Mouse (Mus musculus): ENCODE measurements around the gene Msh4. TPM values are rescaled to one million over a fixed set of nuclear protein-coding genes. Genes with fewer than 3 reads are reported as not detected.

The Msh4 gene
- total and polyA plus RNA-seq, 3 experiments = 0.15 to 0.50 TPM; not detected in 1

DNA sequence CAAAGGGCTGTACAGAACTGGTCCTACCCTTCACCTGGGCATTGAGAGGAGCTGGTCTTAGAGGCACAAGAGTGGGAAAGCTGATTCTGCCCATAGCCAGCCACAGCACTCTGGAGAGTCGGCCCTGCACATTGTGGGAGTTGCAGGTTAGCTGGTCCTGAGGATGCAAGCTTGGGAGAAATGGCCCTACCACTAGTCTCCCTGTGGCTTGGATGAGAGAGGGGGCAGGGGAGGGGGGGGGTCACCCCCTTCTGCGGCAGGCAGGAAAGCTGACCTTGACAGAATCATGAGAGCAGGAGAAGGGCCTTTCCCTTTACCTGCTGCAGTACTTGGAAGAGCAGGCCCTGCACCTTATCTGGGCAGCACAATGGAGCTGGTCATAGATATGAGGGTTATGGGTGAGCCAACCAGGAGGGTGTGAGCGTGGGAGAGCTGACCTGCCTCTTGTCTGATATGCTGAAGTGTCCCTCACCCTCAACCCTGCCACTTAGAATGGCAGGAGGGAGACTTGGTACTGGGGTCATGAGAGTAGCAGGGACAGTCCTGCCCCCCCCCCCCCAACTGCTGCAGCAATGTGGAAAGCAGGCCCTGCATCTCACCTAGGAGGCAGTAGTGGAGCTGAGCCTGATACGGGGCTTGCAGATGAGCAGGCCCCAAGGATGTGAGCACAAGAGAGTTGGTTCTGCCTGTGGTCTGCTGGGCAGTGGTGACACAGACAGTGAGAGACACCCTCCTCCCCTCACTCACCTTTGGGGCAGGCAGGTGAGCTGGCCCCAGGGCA, 73.9 kb downstream of the Msh4 start:
- Histone ChIP-seq H3K27me3 (ENCODE audit: control insufficient read depth in 1 of 2, insufficient read depth in 2 of 2, low read length in 2 of 2) (no peaks in the 10 kb centered on the region), H3K9ac (ENCODE audit: control insufficient read depth, low read depth, low read length, poor library complexity, severe bottlenecking) (peak overlapping the region; percentile 30; the same call in 1 of the 2 replicates)

DNA sequence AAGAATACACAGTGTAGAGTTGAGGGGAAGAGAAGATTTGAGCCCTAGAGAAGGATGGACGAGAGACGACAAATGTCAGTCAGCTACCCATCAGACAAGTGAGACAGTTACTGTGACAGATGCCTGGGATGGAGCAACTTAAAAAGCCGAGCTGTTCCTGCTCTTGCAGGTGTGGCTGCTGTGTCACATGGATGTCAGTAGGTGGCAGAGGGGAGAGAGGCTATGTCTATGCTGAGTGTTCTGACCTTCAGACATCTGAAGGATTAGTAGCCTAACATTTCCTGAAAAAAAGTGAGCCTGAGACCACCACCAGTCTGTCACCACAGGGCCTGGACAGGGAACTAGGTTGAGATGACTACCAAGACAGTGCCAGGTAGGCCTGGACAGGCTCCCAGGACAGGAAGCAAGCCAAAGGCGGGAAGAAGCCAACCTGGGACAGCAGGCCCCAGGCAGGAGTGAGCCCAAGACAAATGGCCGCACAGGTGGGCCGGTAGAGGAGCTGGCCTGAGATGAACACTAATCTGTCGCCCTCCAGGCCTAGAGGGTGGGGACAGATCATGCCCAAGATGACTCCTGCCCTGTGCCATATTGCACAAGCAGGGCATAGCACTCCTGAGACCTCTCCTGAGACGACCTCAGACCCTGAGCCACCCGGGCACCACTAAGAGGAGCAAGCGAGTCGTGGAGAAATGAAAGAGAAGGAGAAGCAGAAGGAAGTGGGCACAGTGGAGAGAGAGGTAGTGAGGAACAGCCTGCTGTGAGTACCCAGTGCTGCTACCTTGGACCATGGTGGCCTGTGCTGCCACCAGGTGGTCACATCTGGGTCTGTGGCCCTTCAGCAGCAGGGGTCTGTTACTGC, 74.7 kb downstream of the Msh4 start:
- peak overlapping the region; percentile 62 for H3K9ac ChIP-seq (ENCODE audit: control insufficient read depth, low read depth, low read length, poor library complexity, severe bottlenecking)
- peaks cover 0 to 17% of the 10 kb centered on the region in 2 experiments; a peak in 2 of 4 replicates for H3K36me3 ChIP-seq (ENCODE audit: control insufficient read depth in 1 of 2, insufficient read depth in 2 of 2, low read length in 2 of 2)
- no peaks in the 10 kb centered on the region for H3K27me3 ChIP-seq (ENCODE audit: control insufficient read depth in 1 of 2, insufficient read depth in 2 of 2, low read length in 2 of 2)
- H3K79me2 ChIP-seq (ENCODE audit: control insufficient read depth, insufficient read depth, low read length, poor library complexity) = no peaks in the 10 kb centered on the region
- H3K4me1 ChIP-seq (ENCODE audit: control insufficient read depth in 1 of 2, insufficient read depth in 2 of 2, low read length in 2 of 2) = peaks cover 3 to 30% of the 10 kb centered on the region in 2 experiments; a peak in 3 of 4 replicates
- H3K9me3 ChIP-seq (replicated peaks; ENCODE audit: insufficient read depth, low read length) = no peaks in the 10 kb centered on the region
- H3K4me3 ChIP-seq (ENCODE audit: control insufficient read depth in 1 of 2, insufficient read depth in 1 of 2, low read depth in 2 of 2, low read length in 2 of 2) = peak overlapping the region; percentile 37 to 38; a peak in 2 of 4 replicates
- peak; percentile 83 for DNase-seq (ENCODE audit: low read depth, low spot score)
- H3K27ac ChIP-seq (ENCODE audit: control insufficient read depth, low read depth, low read length) = peak overlapping the region; percentile 48
- peak; percentile 88 for TF ChIP-seq RAD21 (IDR thresholded peaks at IDR 0.05; ENCODE audit: low read depth, low read length)
- TF ChIP-seq KAT2A (conservative IDR thresholded peaks at IDR 0.05; ENCODE audit: low read depth, low read length) = no peak
- no peak for TF ChIP-seq ELF1 (IDR thresholded peaks at IDR 0.05; ENCODE audit: low read depth, low read length)
- TF ChIP-seq MEF2A (IDR thresholded peaks at IDR 0.05; ENCODE audit: extremely low read depth, insufficient replicate concordance, low read depth, low read length, poor library complexity, severe bottlenecking) = no peak
- TF ChIP-seq POLR2AphosphoS5 (IDR thresholded peaks at IDR 0.05; ENCODE audit: borderline replicate concordance, low read depth, low read length) = no peak
- 0 out of 2 replicates have a peak, but pooled peaks have one; percentile 12 for TF ChIP-seq MAX (IDR thresholded peaks at IDR 0.05; ENCODE audit: low read length)
- 0 out of 2 replicates have a peak, but pooled peaks have one; percentile 19 for TF ChIP-seq ZNF384 (IDR thresholded peaks at IDR 0.05; ENCODE audit: low read depth, low read length)
- no peak for TF ChIP-seq ZKSCAN1 (IDR thresholded peaks at IDR 0.05; ENCODE audit: low read depth, low read length)
- TF ChIP-seq HCFC1 (IDR thresholded peaks at IDR 0.05; ENCODE audit: low read depth, low read length) = 0 out of 2 replicates have a peak, but pooled peaks have one; percentile 8
- 0 out of 4 replicates have a peak, but pooled peaks of 1 of the 2 experiments have one; percentile 7 for TF ChIP-seq POLR2A (IDR thresholded peaks at IDR 0.05; ENCODE audit: control insufficient read depth in 1 of 2, insufficient read depth in 1 of 2, low read depth in 1 of 2, low read length in 2 of 2, poor library complexity in 1 of 2)
- TF ChIP-seq SIN3A (IDR thresholded peaks at IDR 0.05; ENCODE audit: low read length) = peak; percentile 18; the same call in 1 of the 2 replicates
- TF ChIP-seq SMC3 (IDR thresholded peaks at IDR 0.05; ENCODE audit: low read depth, low read length) = peak; percentile 88
- TF ChIP-seq NELFE (IDR thresholded peaks at IDR 0.05; ENCODE audit: low read depth, low read length) = no peak; the same call in 1 of the 2 replicates
- TF ChIP-seq EP300 (IDR thresholded peaks at IDR 0.05; ENCODE audit: low read depth in 1 of 2, low read length in 2 of 2) = 0 out of 4 replicates have a peak, but pooled peaks of 1 of the 2 experiments have one; percentile 13
- TF ChIP-seq MXI1 (IDR thresholded peaks at IDR 0.05; ENCODE audit: low read depth, low read length) = peak; percentile 25; the same call in 1 of the 2 replicates
- TF ChIP-seq MAZ (IDR thresholded peaks at IDR 0.05; ENCODE audit: low read depth, low read length) = 0 out of 2 replicates have a peak, but pooled peaks have one; percentile 18
- TF ChIP-seq MYB (IDR thresholded peaks at IDR 0.05; ENCODE audit: low read depth, low read length) = no peak
- 0 out of 2 replicates have a peak, but pooled peaks have one; percentile 3 for TF ChIP-seq GATA1 (IDR thresholded peaks at IDR 0.05; ENCODE audit: low read depth, low read length)
- TF ChIP-seq CTCF (IDR thresholded peaks at IDR 0.05 in 2 of 3, conservative IDR thresholded peaks at IDR 0.05 in 1 of 3; ENCODE audit: control insufficient read depth in 1 of 3, insufficient read depth in 1 of 3, low read depth in 2 of 3, low read length in 3 of 3, poor library complexity in 1 of 3, severe bottlenecking in 1 of 3) = peak; percentile 86 to 89 (median 88)
- TF ChIP-seq JUND (IDR thresholded peaks at IDR 0.05; ENCODE audit: low read depth, low read length) = no peak
- TF ChIP-seq ZC3H11A (IDR thresholded peaks at IDR 0.05; ENCODE audit: low read depth, low read length) = peak; percentile 90
- no peak for TF ChIP-seq POLR2AphosphoS2 (IDR thresholded peaks at IDR 0.05; ENCODE audit: low read length)
- TF ChIP-seq GABPA (IDR thresholded peaks at IDR 0.05; ENCODE audit: low read depth, low read length) = no peak
- 0 out of 2 replicates have a peak, but pooled peaks have one; percentile 20 for TF ChIP-seq USF1 (IDR thresholded peaks at IDR 0.05; ENCODE audit: low read depth, low read length)

More for the DNA sequence above, 73.9 kb downstream of the Msh4 start:
- Histone ChIP-seq H3K4me3 (ENCODE audit: control insufficient read depth in 1 of 2, insufficient read depth in 1 of 2, low read depth in 2 of 2, low read length in 2 of 2) (no peak overlapping the region), H3K27ac (ENCODE audit: control insufficient read depth, low read depth, low read length) (no peak overlapping the region), H3K4me1 (ENCODE audit: control insufficient read depth in 1 of 2, insufficient read depth in 2 of 2, low read length in 2 of 2) (peaks cover 3 to 33% of the 10 kb centered on the region in 2 experiments; a peak in 3 of 4 replicates), H3K9me3 (replicated peaks; ENCODE audit: insufficient read depth, low read length) (no peaks in the 10 kb centered on the region), H3K36me3 (ENCODE audit: control insufficient read depth in 1 of 2, insufficient read depth in 2 of 2, low read length in 2 of 2) (peaks cover 0 to 20% of the 10 kb centered on the region in 2 experiments; a peak in 2 of 4 replicates), H3K79me2 (ENCODE audit: control insufficient read depth, insufficient read depth, low read length, poor library complexity) (no peaks in the 10 kb centered on the region)
- TF ChIP-seq POLR2AphosphoS5 (IDR thresholded peaks at IDR 0.05; ENCODE audit: borderline replicate concordance, low read depth, low read length) (no peak), ETS1 (IDR thresholded peaks at IDR 0.05; ENCODE audit: low read depth, low read length) (0 out of 2 replicates have a peak, but pooled peaks have one; percentile 16), GATA1 (IDR thresholded peaks at IDR 0.05; ENCODE audit: low read depth, low read length) (peak; percentile 66), TAL1 (IDR thresholded peaks at IDR 0.05; ENCODE audit: low read length) (peak; percentile 25; the same call in 1 of the 2 replicates), NELFE (IDR thresholded peaks at IDR 0.05; ENCODE audit: low read depth, low read length) (no peak), EP300 (IDR thresholded peaks at IDR 0.05; ENCODE audit: low read depth in 1 of 2, low read length in 2 of 2) (peak; percentile 54 to 79; a peak in 3 of 4 replicates), TCF12 (IDR thresholded peaks at IDR 0.05; ENCODE audit: low read depth, low read length) (peak; percentile 74)
- no peak for DNase-seq (ENCODE audit: low read depth, low spot score)
